Mouse (Mus musculus) heart, embryonic 12.5 days (tissue): ENCODE results near the gene Camk2n1. TPM values are rescaled to one million over a fixed set of nuclear protein-coding genes. Genes with fewer than 3 reads are reported as not detected.

Experiments used
- ATAC-seq: fragments of 200-750 bp; cut with Nextera tagmentation; 2 replicates; pipeline ENCODE4 v1.8.0; 2017; ENCODE audit warnings: moderate TSS enrichment, moderate library complexity; ENCODE audit not compliant: insufficient number of reproducible peaks, low FRiP score
- H3K27ac ChIP-seq: fragments of 300-500 bp; sonication (generic); 2 replicates; pipeline ENCODE4 v1.5.1; 2016; ENCODE audit warnings: mild to moderate bottlenecking, moderate library complexity; ENCODE audit not compliant: poor library complexity, severe bottlenecking
- H3K27me3 ChIP-seq: fragments of 300-500 bp; sonication (generic); replicated peaks from 2 replicates; pipeline ENCODE4 v1.6.1; 2016; ENCODE audit warnings: mild to moderate bottlenecking, moderate library complexity
- H3K36me3 ChIP-seq: fragments of 300-500 bp; sonication (generic); 2 replicates; pipeline ENCODE4 v1.6.1; 2016; ENCODE audit warnings: mild to moderate bottlenecking, moderate library complexity
- H3K4me1 ChIP-seq: fragments of 300-500 bp; sonication (generic); replicated peaks from 2 replicates; pipeline ENCODE4 v1.6.1; 2016; ENCODE audit warnings: mild to moderate bottlenecking
- H3K4me2 ChIP-seq: fragments of 300-500 bp; sonication (generic); 2 replicates; pipeline ENCODE4 v1.6.1; 2016; ENCODE audit warnings: mild to moderate bottlenecking, moderate library complexity
- H3K4me3 ChIP-seq: fragments of 300-500 bp; sonication (generic); 2 replicates; pipeline ENCODE4 v1.5.1; 2016; ENCODE audit warnings: mild to moderate bottlenecking
- H3K9ac ChIP-seq: fragments of 300-500 bp; sonication (generic); 2 replicates; pipeline ENCODE4 v1.6.1; 2016; ENCODE audit warnings: mild to moderate bottlenecking, moderate library complexity
- H3K9me3 ChIP-seq: fragments of 300-500 bp; sonication (generic); replicated peaks from 2 replicates; pipeline ENCODE4 v1.6.1; 2016; ENCODE audit warnings: mild to moderate bottlenecking, moderate library complexity
- WGBS: fragments of 180-500 bp; shearing (Covaris S2); methylation state at CpG from one replicate; pipeline ENCODE4 v1.1.7; 2016; 5-methylcytosine and 5-hydroxymethylcytosine counted together
- polyA plus RNA-seq: library from polyadenylated mRNA; unstranded; fragments of >200 nt; fragmentation: Nextera tagmentation; extraction: Ambion mirVana; gene quantifications from 2 replicates; pipeline ENCODE4 v1.2.1, GENCODE M21; 2016

Gene Camk2n1
- polyA plus RNA-seq, 1 experiment from 2014 or later, result 1.4 TPM

DNA sequence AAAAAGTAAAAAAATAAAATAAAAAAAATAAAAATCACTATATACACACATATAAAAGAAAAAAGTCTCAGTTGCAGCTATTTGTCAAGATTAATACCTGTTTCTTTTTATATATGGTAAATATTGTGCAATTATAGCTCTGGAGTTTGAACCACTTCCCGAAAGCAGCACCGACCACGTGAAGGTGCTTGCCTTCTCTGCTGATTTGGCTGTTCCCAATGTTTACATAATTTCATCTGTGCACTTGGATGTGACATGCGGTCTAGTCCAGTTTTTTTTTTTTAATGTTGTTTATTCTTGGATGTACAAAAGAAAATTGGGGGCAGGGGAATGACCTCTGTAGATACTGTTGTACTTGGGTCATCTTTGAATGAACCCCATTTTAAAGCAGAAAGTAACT, 3.0 kb downstream of the Camk2n1 start:
- 48% methylated on average over 4 of the region's 4 CpGs for WGBS
- H3K4me2 ChIP-seq, result no peak overlapping the region
- H3K4me3 ChIP-seq, result no peak overlapping the region
- no peak overlapping the region for H3K27ac ChIP-seq
- no peaks in the 10 kb centered on the region for H3K36me3 ChIP-seq
- peaks cover 79% of the 10 kb centered on the region for H3K27me3 ChIP-seq
- no peaks in the 10 kb centered on the region for H3K9me3 ChIP-seq
- H3K4me1 ChIP-seq, result peaks cover 18% of the 10 kb centered on the region
- no peak for ATAC-seq
- no peak overlapping the region for H3K9ac ChIP-seq

DNA sequence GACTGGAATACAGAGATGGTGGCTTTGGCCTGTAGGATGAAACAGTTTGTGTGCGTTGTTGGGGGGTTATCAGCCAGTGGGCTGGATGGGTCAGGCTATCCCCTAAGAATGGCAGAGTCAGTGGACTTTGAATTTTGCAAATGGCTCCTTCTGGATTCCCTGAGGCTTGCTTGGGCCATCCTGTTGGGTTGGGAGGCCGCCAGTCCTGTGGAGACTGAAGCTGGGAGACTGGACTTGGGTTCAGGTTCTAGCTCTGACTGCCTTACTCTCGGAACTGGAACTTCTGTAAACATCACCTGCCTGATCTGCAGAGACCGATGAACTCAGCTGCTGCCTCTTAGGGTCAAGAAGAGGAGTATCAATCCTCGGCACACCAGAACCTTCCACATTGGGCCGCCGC, 4.1 kb downstream of the Camk2n1 start:
- 64% methylated on average over 7 of the region's 7 CpGs for WGBS
- H3K9me3 ChIP-seq, result no peaks in the 10 kb centered on the region
- peaks cover 68% of the 10 kb centered on the region for H3K27me3 ChIP-seq
- no peak overlapping the region for H3K4me3 ChIP-seq
- no peak overlapping the region for H3K27ac ChIP-seq
- ATAC-seq, result no peak
- H3K4me1 ChIP-seq, result peaks cover 23% of the 10 kb centered on the region
- no peak overlapping the region for H3K9ac ChIP-seq
- no peaks in the 10 kb centered on the region for H3K36me3 ChIP-seq
- no peak overlapping the region for H3K4me2 ChIP-seq

DNA sequence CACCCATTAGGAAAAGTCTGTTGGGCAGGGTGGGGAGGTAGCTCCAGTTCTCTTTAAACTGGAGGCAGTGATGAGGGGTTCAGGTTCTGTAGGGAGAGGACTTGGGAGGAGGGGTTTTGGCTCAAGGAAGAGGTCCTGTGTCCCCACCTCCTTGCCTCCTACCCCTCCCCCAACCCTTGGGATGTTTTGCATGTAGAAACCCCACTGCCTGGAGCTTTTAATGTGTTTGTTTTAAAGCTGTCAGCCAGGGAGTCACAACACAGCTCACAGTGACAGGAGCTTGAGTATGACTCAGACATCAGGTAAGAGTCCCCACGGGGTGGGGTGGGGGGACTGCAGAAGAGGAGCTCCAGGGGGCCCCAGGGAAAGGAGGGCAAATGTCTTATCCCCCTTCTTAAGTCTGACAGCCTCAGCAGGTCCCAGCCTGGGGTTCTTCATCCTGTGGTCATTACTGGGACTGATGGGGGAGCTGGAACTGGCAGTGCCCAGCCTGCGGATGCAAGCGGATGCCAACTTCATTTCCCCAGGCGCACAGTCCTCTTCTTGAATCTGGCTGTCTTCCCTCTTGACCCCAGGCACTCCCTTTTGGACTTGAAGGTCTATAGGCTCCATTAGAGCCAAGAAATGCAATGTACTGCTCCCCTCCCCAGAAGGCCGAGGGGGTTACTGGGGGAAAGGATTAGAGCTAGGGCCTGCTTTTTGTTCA, 4.8 kb downstream of the Camk2n1 start:
- no peak for ATAC-seq
- WGBS, result 37% methylated on average over 5 of the region's 5 CpGs
- Histone ChIP-seq H3K27me3 (peaks cover 62% of the 10 kb centered on the region), H3K9ac (no peak overlapping the region), H3K36me3 (no peaks in the 10 kb centered on the region), H3K27ac (no peak overlapping the region), H3K9me3 (no peaks in the 10 kb centered on the region), H3K4me1 (peaks cover 24% of the 10 kb centered on the region), H3K4me3 (no peak overlapping the region), H3K4me2 (no peak overlapping the region)

DNA sequence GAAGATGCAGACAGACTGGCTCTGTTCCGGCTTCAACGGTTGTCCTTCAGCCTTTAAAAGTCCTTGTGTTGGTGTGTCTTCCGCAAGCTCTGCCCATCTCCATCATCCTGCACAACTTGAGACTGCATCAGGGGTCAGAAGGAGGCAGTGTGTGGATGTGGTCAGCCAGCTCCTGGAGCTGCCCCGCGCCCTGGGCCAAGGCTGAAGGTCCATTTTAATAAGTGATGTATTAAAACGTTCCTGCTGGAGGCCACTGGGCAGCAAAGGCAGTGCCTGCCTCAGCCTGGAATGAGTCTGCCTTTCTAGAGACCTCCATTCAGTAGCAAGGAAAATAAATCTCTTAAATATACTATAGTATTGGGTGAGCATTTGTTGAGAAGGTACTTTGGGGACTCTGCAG, 5.7 kb downstream of the Camk2n1 start:
- Histone ChIP-seq H3K27me3 (peaks cover 63% of the 10 kb centered on the region), H3K4me3 (no peak overlapping the region), H3K9me3 (no peaks in the 10 kb centered on the region), H3K27ac (no peak overlapping the region), H3K4me2 (no peak overlapping the region), H3K4me1 (peaks cover 32% of the 10 kb centered on the region), H3K36me3 (no peaks in the 10 kb centered on the region), H3K9ac (no peak overlapping the region)
- 66% methylated on average over 6 of the region's 6 CpGs for WGBS
- no peak for ATAC-seq

DNA sequence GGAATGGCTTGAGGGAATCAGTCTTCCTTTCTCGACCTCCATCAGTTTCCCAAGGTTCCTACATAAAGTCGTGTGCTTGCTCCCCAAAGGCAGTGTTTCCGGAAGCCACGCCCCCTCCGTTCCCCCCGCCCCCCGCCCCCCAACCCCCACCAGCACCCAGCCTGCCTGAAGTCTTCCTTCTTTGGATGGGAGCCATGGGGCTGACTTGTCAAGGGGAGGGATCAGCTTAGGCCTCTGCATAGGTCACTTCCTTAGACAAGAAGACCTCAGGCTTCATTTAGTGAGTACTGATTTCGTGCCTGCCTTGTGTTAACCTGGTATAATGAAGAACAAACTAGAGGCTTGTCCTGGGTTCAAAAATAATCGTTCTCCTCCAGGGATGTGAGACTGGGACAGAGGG, 6.8 kb downstream of the Camk2n1 start:
- Histone ChIP-seq H3K4me3 (no peak overlapping the region), H3K27ac (no peak overlapping the region), H3K9ac (no peak overlapping the region), H3K36me3 (no peaks in the 10 kb centered on the region), H3K27me3 (peaks cover 63% of the 10 kb centered on the region), H3K9me3 (no peaks in the 10 kb centered on the region), H3K4me1 (peaks cover 33% of the 10 kb centered on the region), H3K4me2 (no peak overlapping the region)
- 18% methylated on average over 9 of the region's 9 CpGs for WGBS
- no peak for ATAC-seq

DNA sequence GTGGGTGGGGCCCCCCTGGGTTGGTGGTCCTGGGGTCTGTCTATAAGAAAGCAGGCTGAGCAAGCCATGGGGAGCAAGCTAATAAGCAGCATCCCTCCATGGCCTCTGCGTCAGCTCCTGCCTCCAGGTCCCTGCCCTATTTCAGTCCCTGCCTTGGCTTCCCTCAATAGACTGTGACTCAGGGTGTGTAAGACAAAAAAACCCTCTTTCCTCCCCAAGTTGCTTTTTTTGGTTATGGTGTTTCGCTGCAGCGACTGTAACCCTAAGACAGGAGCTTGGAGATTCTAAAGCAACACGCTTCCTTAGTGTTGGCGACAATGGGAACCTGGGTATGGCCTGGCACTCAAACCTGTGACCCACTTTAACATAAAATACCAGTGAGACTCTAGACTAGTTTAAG, 7.4 kb downstream of the Camk2n1 start:
- Histone ChIP-seq H3K4me3 (no peak overlapping the region), H3K27me3 (peaks cover 63% of the 10 kb centered on the region)
- no peak for ATAC-seq

DNA sequence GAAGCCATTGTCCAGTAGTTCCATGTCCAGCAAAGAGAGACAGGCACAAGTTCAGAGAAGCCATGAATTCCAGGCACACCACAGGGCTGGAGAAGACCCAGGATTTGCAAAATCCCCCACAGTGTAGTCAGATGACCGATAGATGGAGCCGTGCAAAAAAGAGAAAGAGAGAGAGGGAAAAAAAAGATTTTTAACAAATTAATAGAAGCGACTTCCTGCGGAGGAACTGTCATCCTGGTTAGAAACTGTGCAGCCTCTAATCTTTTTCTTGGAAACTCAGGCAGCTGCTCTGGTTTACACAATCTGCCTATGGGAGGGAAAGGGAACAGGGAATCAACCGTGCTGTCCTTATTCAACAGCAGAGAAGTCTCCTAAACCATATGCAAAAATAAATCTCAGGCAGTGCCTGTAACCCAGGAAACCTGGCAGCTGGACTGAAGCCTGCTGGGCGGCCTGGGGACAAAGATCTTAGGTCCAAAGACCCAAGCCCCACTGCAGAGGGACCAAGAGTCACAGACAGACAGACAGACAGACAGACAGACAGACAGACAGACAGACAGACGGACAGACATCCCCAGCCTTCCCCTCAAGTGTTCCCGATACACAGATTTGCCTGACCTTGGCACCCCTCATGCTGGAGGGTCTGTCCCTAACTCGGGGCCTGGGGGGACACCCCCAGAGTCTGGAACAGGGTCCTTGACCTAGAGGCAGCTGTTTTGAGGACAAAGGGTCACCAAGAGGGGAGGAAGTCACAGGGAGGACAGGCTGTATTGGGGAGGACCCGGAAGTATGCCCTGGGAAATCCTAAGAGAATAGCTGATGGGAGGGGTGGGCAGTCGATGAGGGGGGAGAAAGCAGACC, 9.1 kb downstream of the Camk2n1 start:
- H3K27ac ChIP-seq, result peak overlapping the region; percentile 78
- H3K4me3 ChIP-seq, result peak overlapping the region; percentile 6
- H3K4me2 ChIP-seq, result peak overlapping the region; percentile 56
- 6% methylated on average over 11 of the region's 11 CpGs for WGBS
- H3K9ac ChIP-seq, result no peak overlapping the region
- 0 out of 2 replicates have a peak, but pooled peaks have one; percentile 19 for ATAC-seq
- peaks cover 30% of the 10 kb centered on the region for H3K4me1 ChIP-seq
- peaks cover 71% of the 10 kb centered on the region for H3K27me3 ChIP-seq
- 0 out of 2 replicates have a peak, but pooled peaks cover 3% of the 10 kb centered on the region for H3K9me3 ChIP-seq
- no peaks in the 10 kb centered on the region for H3K36me3 ChIP-seq

More for the DNA sequence above, 7.4 kb downstream of the Camk2n1 start:
- 94% methylated on average over 5 of the region's 5 CpGs for WGBS
- H3K36me3 ChIP-seq, result no peaks in the 10 kb centered on the region
- no peak overlapping the region for H3K4me2 ChIP-seq
- H3K27ac ChIP-seq, result no peak overlapping the region
- H3K4me1 ChIP-seq, result peaks cover 30% of the 10 kb centered on the region
- H3K9me3 ChIP-seq, result no peaks in the 10 kb centered on the region
- no peak overlapping the region for H3K9ac ChIP-seq

DNA sequence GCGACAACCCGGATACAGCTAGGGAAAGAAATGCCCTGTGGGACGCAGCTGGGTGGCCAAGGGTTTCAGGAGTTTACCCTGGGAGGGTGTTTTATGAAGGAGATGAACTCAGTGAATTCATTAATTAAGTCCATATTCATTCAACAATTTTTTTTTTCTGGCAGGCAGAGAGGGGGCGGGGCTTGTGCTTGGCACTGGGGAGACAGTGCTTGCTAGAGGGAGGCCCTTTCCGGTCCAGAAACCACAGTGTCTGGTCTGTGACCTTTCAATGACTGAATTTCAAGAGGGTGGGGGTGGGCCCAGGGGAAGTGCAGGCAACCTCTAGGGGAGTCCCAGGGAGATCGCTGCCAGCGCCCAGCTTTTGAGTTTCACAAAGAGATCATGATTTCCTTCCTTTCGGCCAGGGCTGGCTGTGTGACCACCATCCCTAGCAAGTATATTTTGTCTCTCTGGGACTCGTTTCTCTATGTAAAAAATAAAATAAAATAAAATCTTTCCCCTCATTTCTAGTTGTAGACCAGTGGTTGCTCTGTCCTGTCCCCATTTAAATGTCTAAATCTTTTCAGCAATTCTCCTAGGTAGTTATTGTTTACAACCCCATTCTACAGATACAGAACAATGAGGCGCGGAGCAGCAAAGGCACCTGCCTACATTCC, 9.8 kb downstream of the Camk2n1 start:
- Histone ChIP-seq H3K36me3 (no peaks in the 10 kb centered on the region), H3K4me2 (peak overlapping the region; percentile 56), H3K27ac (peak overlapping the region; percentile 78), H3K9ac (no peak overlapping the region), H3K27me3 (peaks cover 63% of the 10 kb centered on the region), H3K4me1 (peaks cover 34% of the 10 kb centered on the region), H3K4me3 (peak overlapping the region; percentile 6), H3K9me3 (0 out of 2 replicates have a peak, but pooled peaks cover 3% of the 10 kb centered on the region)
- peak; percentile 76 for ATAC-seq
- WGBS, result 6% methylated on average over 11 of the region's 11 CpGs

DNA sequence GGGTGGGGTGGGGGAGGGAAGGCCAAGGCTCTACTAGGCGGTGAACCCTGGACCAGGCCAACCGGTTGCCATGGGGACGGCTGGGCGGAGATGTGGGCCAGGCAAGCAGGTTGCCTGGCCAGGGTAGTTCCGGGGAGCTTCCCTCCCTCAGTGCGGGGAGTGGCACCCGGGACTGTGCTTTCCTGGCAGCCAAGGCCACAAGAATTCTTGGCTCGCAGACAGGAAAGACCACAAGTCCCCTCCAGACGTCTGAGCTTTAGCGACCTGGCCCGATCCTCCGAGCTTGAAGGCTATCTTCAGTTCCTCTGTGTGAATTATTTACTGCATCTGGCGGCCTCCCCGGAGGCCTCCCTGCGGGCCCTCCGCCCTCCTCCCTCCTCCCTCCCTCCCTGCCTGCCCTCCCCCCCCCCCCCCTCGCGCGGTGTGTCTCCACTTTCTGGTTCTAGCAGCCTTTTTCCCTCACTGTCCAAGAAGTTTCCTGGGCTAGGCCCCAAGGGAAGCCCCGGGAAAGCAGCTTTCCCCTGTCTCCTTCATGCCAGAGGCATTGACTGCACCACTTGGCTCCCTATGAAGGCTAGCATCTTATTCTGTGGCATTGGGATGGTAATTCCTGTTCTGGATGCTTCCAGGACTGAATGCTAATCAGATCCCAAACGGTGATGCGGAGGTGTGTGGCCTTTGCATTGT, 10.7 kb downstream of the Camk2n1 start:
- peak; percentile 42 for ATAC-seq
- peaks cover 55% of the 10 kb centered on the region for H3K27me3 ChIP-seq

DNA sequence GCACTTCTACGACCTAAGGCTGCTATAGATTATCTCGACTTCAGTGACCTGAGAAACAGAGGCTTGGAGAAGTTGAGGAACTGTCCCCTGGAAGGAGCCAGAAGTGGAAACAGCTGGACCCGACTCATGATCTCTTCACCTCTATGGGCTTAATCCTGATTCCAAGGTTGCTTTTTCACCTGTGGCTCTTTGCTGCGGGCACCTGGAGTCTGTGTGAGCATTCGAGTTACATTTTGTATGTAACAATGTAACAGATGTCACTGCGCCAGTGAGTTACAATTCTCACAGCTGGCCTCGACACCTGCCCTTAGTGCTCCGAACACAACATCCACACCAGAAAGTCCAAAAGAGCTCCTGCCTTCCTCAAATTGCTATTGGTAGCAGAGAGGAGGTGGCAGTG, 11.3 kb downstream of the Camk2n1 start:
- H3K4me2 ChIP-seq, result 0 out of 2 replicates have a peak overlapping the region, but pooled peaks have one; percentile 56
- WGBS, result 37% methylated on average over 8 of the region's 8 CpGs
- H3K36me3 ChIP-seq, result no peaks in the 10 kb centered on the region
- ATAC-seq, result no peak
- 0 out of 2 replicates have a peak, but pooled peaks cover 3% of the 10 kb centered on the region for H3K9me3 ChIP-seq
- no peak overlapping the region for H3K4me3 ChIP-seq
- no peak overlapping the region for H3K9ac ChIP-seq
- H3K27me3 ChIP-seq, result peaks cover 51% of the 10 kb centered on the region
- H3K27ac ChIP-seq, result no peak overlapping the region
- H3K4me1 ChIP-seq, result peaks cover 42% of the 10 kb centered on the region

More for the DNA sequence above, 10.7 kb downstream of the Camk2n1 start:
- Histone ChIP-seq H3K36me3 (no peaks in the 10 kb centered on the region), H3K9me3 (0 out of 2 replicates have a peak, but pooled peaks cover 3% of the 10 kb centered on the region), H3K4me1 (peaks cover 42% of the 10 kb centered on the region), H3K4me2 (peak overlapping the region; percentile 56), H3K9ac (peak overlapping the region; percentile 32; the same call in 1 of the 2 replicates), H3K4me3 (peak overlapping the region; percentile 12; the same call in 1 of the 2 replicates), H3K27ac (0 out of 2 replicates have a peak overlapping the region, but pooled peaks have one; percentile 11)
- 2% methylated on average over 19 of the region's 22 CpGs for WGBS
